Mouse (Mus musculus): Measurements from ENCODE around the gene Dab1. TPM values are rescaled to one million over a fixed set of nuclear protein-coding genes. Genes with fewer than 3 reads are reported as not detected.

Dab1 gene
- polyA plus RNA-seq, 1 experiment from 2014 or later = 1.2 TPM

GRCm38 (mm10) chr4:104113209-104114005 is 494.2 kb downstream of the Dab1 start:
- Histone ChIP-seq H3K4me2 (no peak overlapping the region), H3K27ac (replicated peaks) (no peak overlapping the region), H3K4me3 (replicated peaks) (no peak overlapping the region), H3K36me3 (replicated peaks) (no peaks in the 10 kb centered on the region), H3K27me3 (no peaks in the 10 kb centered on the region), H3K9me3 (replicated peaks) (no peaks in the 10 kb centered on the region), H3K4me1 (replicated peaks) (no peaks in the 10 kb centered on the region), H3K9ac (no peak overlapping the region)
- no peak for ATAC-seq (ENCODE audit: insufficient read depth)
- 68% methylated on average over 13 of the region's 13 CpGs for WGBS (ENCODE audit: insufficient replicate concordance)

- Histone ChIP-seq H3K4me2 (no peak overlapping the region), H3K9ac (no peak overlapping the region), H3K27me3 (no peaks in the 10 kb centered on the region), H3K4me3 (replicated peaks) (no peak overlapping the region), H3K36me3 (replicated peaks) (no peaks in the 10 kb centered on the region), H3K27ac (replicated peaks) (no peak overlapping the region), H3K9me3 (replicated peaks) (no peaks in the 10 kb centered on the region), H3K4me1 (replicated peaks) (no peaks in the 10 kb centered on the region)
- no peak for ATAC-seq (ENCODE audit: insufficient read depth)
- 67% methylated on average over 6 of the region's 6 CpGs for WGBS (ENCODE audit: insufficient replicate concordance)
Measured at GRCm38 (mm10) chr4:104114006-104114361, 494.8 kb downstream of the Dab1 start.

GRCm38 (mm10) chr4:104120108-104120507 is 500.9 kb downstream of the Dab1 start:
- WGBS (ENCODE audit: insufficient replicate concordance) = 55% methylated on average over 4 of the region's 4 CpGs
- H3K9me3 ChIP-seq (replicated peaks) = no peaks in the 10 kb centered on the region
- H3K27ac ChIP-seq (replicated peaks) = no peak overlapping the region
- H3K27me3 ChIP-seq = no peaks in the 10 kb centered on the region
- H3K4me1 ChIP-seq (replicated peaks) = no peaks in the 10 kb centered on the region
- no peaks in the 10 kb centered on the region for H3K36me3 ChIP-seq (replicated peaks)
- no peak overlapping the region for H3K4me3 ChIP-seq (replicated peaks)
- no peak overlapping the region for H3K4me2 ChIP-seq
- no peak for ATAC-seq (ENCODE audit: insufficient read depth)
- no peak overlapping the region for H3K9ac ChIP-seq

- Histone ChIP-seq H3K4me3 (replicated peaks) (no peak overlapping the region), H3K36me3 (replicated peaks) (no peaks in the 10 kb centered on the region), H3K4me2 (no peak overlapping the region), H3K4me1 (replicated peaks) (no peaks in the 10 kb centered on the region), H3K27ac (replicated peaks) (no peak overlapping the region), H3K9ac (no peak overlapping the region), H3K9me3 (replicated peaks) (no peaks in the 10 kb centered on the region), H3K27me3 (no peaks in the 10 kb centered on the region)
- no peak for ATAC-seq (ENCODE audit: insufficient read depth)
- WGBS (ENCODE audit: insufficient replicate concordance) = 59% methylated on average over 5 of the region's 5 CpGs
Measured at GRCm38 (mm10) chr4:104121959-104122358, 502.8 kb downstream of the Dab1 start.

GRCm38 (mm10) chr4:104122364-104122763 is 503.2 kb downstream of the Dab1 start:
- Histone ChIP-seq H3K9ac (no peak overlapping the region), H3K36me3 (replicated peaks) (no peaks in the 10 kb centered on the region), H3K27me3 (no peaks in the 10 kb centered on the region), H3K4me2 (no peak overlapping the region), H3K4me3 (replicated peaks) (no peak overlapping the region), H3K27ac (replicated peaks) (no peak overlapping the region), H3K4me1 (replicated peaks) (no peaks in the 10 kb centered on the region), H3K9me3 (replicated peaks) (no peaks in the 10 kb centered on the region)
- ATAC-seq (ENCODE audit: insufficient read depth) = no peak
- WGBS (ENCODE audit: insufficient replicate concordance) = 21% methylated on average over 1 of the region's 1 CpGs

- ATAC-seq (ENCODE audit: insufficient read depth) = no peak
- Histone ChIP-seq H3K4me2 (no peak overlapping the region), H3K36me3 (replicated peaks) (no peaks in the 10 kb centered on the region), H3K4me1 (replicated peaks) (no peaks in the 10 kb centered on the region), H3K9me3 (replicated peaks) (no peaks in the 10 kb centered on the region), H3K27ac (replicated peaks) (no peak overlapping the region), H3K9ac (no peak overlapping the region), H3K27me3 (no peaks in the 10 kb centered on the region), H3K4me3 (replicated peaks) (no peak overlapping the region)
Measured at GRCm38 (mm10) chr4:104153637-104154036, 534.5 kb downstream of the Dab1 start.

GRCm38 (mm10) chr4:104178067-104178466 is 558.9 kb downstream of the Dab1 start:
- no peak overlapping the region for H3K27ac ChIP-seq (replicated peaks)
- H3K27me3 ChIP-seq = no peaks in the 10 kb centered on the region
- no peaks in the 10 kb centered on the region for H3K36me3 ChIP-seq (replicated peaks)
- no peak overlapping the region for H3K4me2 ChIP-seq
- no peak for ATAC-seq (ENCODE audit: insufficient read depth)
- WGBS (ENCODE audit: insufficient replicate concordance) = 53% methylated on average over 3 of the region's 3 CpGs
- no peak overlapping the region for H3K9ac ChIP-seq
- H3K9me3 ChIP-seq (replicated peaks) = no peaks in the 10 kb centered on the region
- H3K4me3 ChIP-seq (replicated peaks) = no peak overlapping the region
- H3K4me1 ChIP-seq (replicated peaks) = no peaks in the 10 kb centered on the region

- H3K4me1 ChIP-seq (replicated peaks) = no peaks in the 10 kb centered on the region
- H3K4me2 ChIP-seq = no peak overlapping the region
- H3K9me3 ChIP-seq (replicated peaks) = no peaks in the 10 kb centered on the region
- no peak overlapping the region for H3K9ac ChIP-seq
- 70% methylated on average over 4 of the region's 4 CpGs for WGBS (ENCODE audit: insufficient replicate concordance)
- H3K27me3 ChIP-seq = no peaks in the 10 kb centered on the region
- H3K36me3 ChIP-seq (replicated peaks) = no peaks in the 10 kb centered on the region
- no peak for ATAC-seq (ENCODE audit: insufficient read depth)
- H3K27ac ChIP-seq (replicated peaks) = no peak overlapping the region
- H3K4me3 ChIP-seq (replicated peaks) = no peak overlapping the region
Measured at GRCm38 (mm10) chr4:104186311-104186710, 567.2 kb downstream of the Dab1 start.

- ATAC-seq (ENCODE audit: insufficient read depth) = no peak
- no peaks in the 10 kb centered on the region for H3K36me3 ChIP-seq (replicated peaks)
- no peak overlapping the region for H3K27ac ChIP-seq (replicated peaks)
- WGBS (ENCODE audit: insufficient replicate concordance) = 72% methylated on average over 8 of the region's 8 CpGs
- no peaks in the 10 kb centered on the region for H3K4me1 ChIP-seq (replicated peaks)
- H3K9ac ChIP-seq = no peak overlapping the region
- no peak overlapping the region for H3K4me2 ChIP-seq
- no peak overlapping the region for H3K4me3 ChIP-seq (replicated peaks)
- no peaks in the 10 kb centered on the region for H3K9me3 ChIP-seq (replicated peaks)
- no peaks in the 10 kb centered on the region for H3K27me3 ChIP-seq
Measured at GRCm38 (mm10) chr4:104198635-104199034, 579.5 kb downstream of the Dab1 start.

GRCm38 (mm10) chr4:104201686-104202085 is 582.5 kb downstream of the Dab1 start:
- H3K36me3 ChIP-seq (replicated peaks) = no peaks in the 10 kb centered on the region
- WGBS (ENCODE audit: insufficient replicate concordance) = 45% methylated on average over 5 of the region's 5 CpGs
- H3K9me3 ChIP-seq (replicated peaks) = no peaks in the 10 kb centered on the region
- H3K27ac ChIP-seq (replicated peaks) = no peak overlapping the region
- H3K4me3 ChIP-seq (replicated peaks) = no peak overlapping the region
- H3K27me3 ChIP-seq = no peaks in the 10 kb centered on the region
- no peak overlapping the region for H3K9ac ChIP-seq
- no peak for ATAC-seq (ENCODE audit: insufficient read depth)
- H3K4me1 ChIP-seq (replicated peaks) = no peaks in the 10 kb centered on the region
- H3K4me2 ChIP-seq = no peak overlapping the region

- WGBS (ENCODE audit: insufficient replicate concordance) = 50% methylated on average over 6 of the region's 6 CpGs
Measured at GRCm38 (mm10) chr4:104204047-104204446, 584.9 kb downstream of the Dab1 start.

GRCm38 (mm10) chr4:104206639-104207038 is 587.5 kb downstream of the Dab1 start:
- H3K4me3 ChIP-seq (replicated peaks) = no peak overlapping the region
- H3K27me3 ChIP-seq = no peaks in the 10 kb centered on the region
- H3K36me3 ChIP-seq (replicated peaks) = no peaks in the 10 kb centered on the region
- no peak for ATAC-seq (ENCODE audit: insufficient read depth)
- H3K27ac ChIP-seq (replicated peaks) = no peak overlapping the region
- whole genome bisulfite sequencing (ENCODE audit: insufficient replicate concordance) = 68% methylated on average over 5 of the region's 5 CpGs
- no peak overlapping the region for H3K4me2 ChIP-seq
- H3K4me1 ChIP-seq (replicated peaks) = no peaks in the 10 kb centered on the region
- H3K9me3 ChIP-seq (replicated peaks) = 0 out of 2 replicates have a peak, but pooled peaks cover 4% of the 10 kb centered on the region
- H3K9ac ChIP-seq = no peak overlapping the region

More at GRCm38 (mm10) chr4:104204047-104204446, 584.9 kb downstream of the Dab1 start:
- Histone ChIP-seq H3K36me3 (replicated peaks) (no peaks in the 10 kb centered on the region), H3K9me3 (replicated peaks) (no peaks in the 10 kb centered on the region), H3K27me3 (no peaks in the 10 kb centered on the region), H3K4me2 (no peak overlapping the region), H3K27ac (replicated peaks) (no peak overlapping the region), H3K4me1 (replicated peaks) (no peaks in the 10 kb centered on the region), H3K4me3 (replicated peaks) (no peak overlapping the region), H3K9ac (no peak overlapping the region)
- ATAC-seq (ENCODE audit: insufficient read depth) = no peak
